Mouse (Mus musculus) liver, adult 2 months (tissue): ENCODE results near the gene Sumo3.

Source experiments
- CTCF ChIP-seq: fragments of 200-500 bp; IDR thresholded peaks from 2 replicates; pipeline ENCODE4 v1.5.1; 2011; ENCODE audit warnings: low read depth, low read length, control low read depth
- POLR2A ChIP-seq: fragments of 200-500 bp; IDR thresholded peaks from 2 replicates; pipeline ENCODE4 v1.6.1; 2011; ENCODE audit warnings: low read length, control low read depth; ENCODE audit not compliant: insufficient read depth; ENCODE audit errors: extremely low read depth

DNA sequence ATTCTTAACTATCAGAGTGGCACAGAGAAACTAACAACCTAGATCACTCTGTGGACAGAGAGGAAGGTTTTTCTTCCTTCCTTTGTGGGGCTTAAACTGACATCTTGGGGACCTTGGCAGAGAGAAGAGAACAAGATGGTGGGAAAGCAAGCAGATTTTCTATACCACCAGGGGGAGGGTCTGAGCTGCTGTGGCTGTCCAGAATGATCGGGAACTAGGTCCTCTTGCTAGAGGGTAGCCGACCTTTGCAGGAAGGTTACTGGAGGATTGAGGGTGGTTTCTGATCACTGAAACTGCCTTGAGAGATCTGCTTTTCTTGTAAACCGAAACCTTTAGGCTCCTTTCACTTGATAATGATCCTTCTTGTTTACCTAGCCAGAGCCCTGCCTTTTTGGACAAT, 33.7 kb upstream of the Sumo3 start:
- peak; percentile 44 for TF ChIP-seq CTCF
- no peak for TF ChIP-seq POLR2A
